Comparison of ENCODE assay signal across 9 mouse cellular contexts in the genomic region with DNA sequence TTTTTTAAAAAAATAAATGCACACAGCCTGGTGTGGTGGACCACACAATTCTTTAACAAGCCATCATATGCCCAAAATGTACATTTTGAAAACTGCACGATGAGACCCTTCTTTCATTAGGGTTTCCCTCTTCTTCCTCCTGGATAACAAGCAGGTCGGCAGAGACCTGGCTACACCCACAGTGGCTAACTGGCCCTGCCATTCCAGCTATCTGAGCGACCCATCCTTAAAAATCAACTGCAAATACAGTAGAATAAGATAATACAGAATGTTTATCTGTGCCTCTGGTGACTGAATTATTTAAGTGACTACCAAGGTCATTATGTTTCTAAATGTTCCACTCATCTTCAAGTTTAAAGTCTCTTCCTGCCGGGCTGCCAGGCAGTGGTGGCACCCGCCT. TPM values are rescaled to one million over a fixed set of nuclear protein-coding genes. Genes with fewer than 3 reads are reported as not detected.
DNase-seq lines count a peak whose midpoint lies in the region; ATAC-seq and TF ChIP-seq lines count a peak whose summit lies in the region.
"Had no signal": no experiment of that assay in that cellular context is flagged by ENCODE, and none has a peak within 500 bp of the region (broad histone marks: within the 10 kb centered on the region; RNA-seq: fewer than 3 reads in every experiment).

No protein-coding gene starts in this region.

- peak overlapping the region; percentile 80 for H3K4me2 ChIP-seq in heart, embryonic 12.5 days
- H3K4me2 ChIP-seq in hindbrain, embryonic 13.5 days, result peak overlapping the region; percentile 71

- H3K79me2 ChIP-seq in macrophage (ENCODE audit: inconsistent target), result peaks cover 58% of the 10 kb centered on the region

- in situ Hi-C loops in ES-E14 (cut with MboI; ENCODE audit: low sequenced_read_pairs in 2 of 2, unreplicated experiment in 2 of 2), result no loop called here

- peak overlapping the region; percentile 96; the same call in 1 of the 2 replicates for H3K9ac ChIP-seq in heart, embryonic 12.5 days
- H3K9ac ChIP-seq in ES-E14 (ENCODE audit: insufficient read depth, low read depth, low read length, poor library complexity, severe bottlenecking), result peak overlapping the region; percentile 96; the same call in 1 of the 2 replicates
- H3K9ac ChIP-seq in hindbrain, embryonic 13.5 days, result peak overlapping the region; percentile 94

- intact Hi-C loops in left cerebral cortex, postnatal 4 days (cut with DNase I), result no loop called here

- no peak for ATAC-seq in heart, embryonic 12.5 days (ENCODE audit: insufficient number of reproducible peaks, low FRiP score)
- ATAC-seq in hindbrain, embryonic 13.5 days (ENCODE audit: low FRiP score), result no peak

- no peak overlapping the region for H3K27ac ChIP-seq in heart, embryonic 12.5 days (ENCODE audit: poor library complexity, severe bottlenecking)
- H3K27ac ChIP-seq in ES-E14 (ENCODE audit: insufficient read depth, low read depth, low read length, poor library complexity, severe bottlenecking) (no peak overlapping the region), macrophage (peak overlapping the region; percentile 24; the same call in 1 of the 2 replicates)
- peak overlapping the region; percentile 98; the same call in 1 of the 2 replicates for H3K27ac ChIP-seq in hindbrain, embryonic 13.5 days

- H3K4me1 ChIP-seq in heart, embryonic 12.5 days (replicated peaks), result peaks cover 52% of the 10 kb centered on the region
- H3K4me1 ChIP-seq in ES-E14 (ENCODE audit: control insufficient read depth in 2 of 2, insufficient read depth in 2 of 2, low read length in 2 of 2, poor library complexity in 1 of 2), result peaks cover 4 to 26% of the 10 kb centered on the region in 2 experiments; a peak in 3 of 4 replicates
- H3K4me1 ChIP-seq in hindbrain, embryonic 13.5 days (replicated peaks), result peaks cover 23% of the 10 kb centered on the region

- H3K9me3 ChIP-seq in heart, embryonic 12.5 days (replicated peaks), result no peaks in the 10 kb centered on the region
- no peaks in the 10 kb centered on the region for H3K9me3 ChIP-seq in ES-E14 (ENCODE audit: control insufficient read depth, insufficient read depth, low read depth, low read length)
- H3K9me3 ChIP-seq in hindbrain, embryonic 13.5 days, result no peaks in the 10 kb centered on the region

- no peaks in the 10 kb centered on the region for H3K27me3 ChIP-seq in heart, embryonic 12.5 days (replicated peaks)
- H3K27me3 ChIP-seq in hindbrain, embryonic 13.5 days, result peaks cover 4% of the 10 kb centered on the region; the same call in 1 of the 2 replicates

- peak overlapping the region; percentile 96 for H3K4me3 ChIP-seq in heart, embryonic 12.5 days
- H3K4me3 ChIP-seq in ES-E14 (ENCODE audit: insufficient read depth in 1 of 2, low read depth in 1 of 2, low read length in 2 of 2, poor library complexity in 1 of 2, severe bottlenecking in 1 of 2), result peak overlapping the region; percentile 66 to 96; a peak in 3 of 4 replicates
- peak overlapping the region; percentile 90 for H3K4me3 ChIP-seq in hindbrain, embryonic 13.5 days
- no peak overlapping the region for H3K4me3 ChIP-seq in macrophage (ENCODE audit: inconsistent target)

- DNase-seq in heart, postnatal 4 days, result no peak
- no peak for DNase-seq in ES-E14 (ENCODE audit: low read depth, low spot score)
- no peak for DNase-seq in embryo, embryonic 10 days (ENCODE audit: low spot score)
- no peak for DNase-seq in left cerebral cortex, postnatal 4 days
- no peak for DNase-seq in frontal cortex, postnatal 10 days (ENCODE audit: low spot score in 2 of 2)
- DNase-seq: gastrocnemius, postnatal 25 days had no signal

- 41% methylated on average over 5 of the region's 5 CpGs for WGBS in heart, embryonic 12.5 days
- WGBS in hindbrain, embryonic 13.5 days, result 46% methylated on average over 5 of the region's 5 CpGs
- WGBS in macrophage (ENCODE audit: missing documents), result 49% methylated on average over 5 of the region's 5 CpGs

- 0 out of 2 replicates have a peak, but pooled peaks cover 2% of the 10 kb centered on the region for H3K36me3 ChIP-seq in heart, embryonic 12.5 days
- H3K36me3 ChIP-seq in ES-E14 (ENCODE audit: control insufficient read depth, insufficient read depth, low read length, poor library complexity, severe bottlenecking), result peaks cover 12% of the 10 kb centered on the region
- 0 out of 2 replicates have a peak, but pooled peaks cover 2% of the 10 kb centered on the region for H3K36me3 ChIP-seq in hindbrain, embryonic 13.5 days
- no peaks in the 10 kb centered on the region for H3K36me3 ChIP-seq in macrophage (ENCODE audit: inconsistent target)

TF ChIP-seq in ES-E14, 5 proteins besides CTCF, POLR2A, EP300 and RAD21:
- TF ChIP-seq MAFK (IDR thresholded peaks at IDR 0.05; ENCODE audit: insufficient read depth, low read depth, low read length), result no peak
- no peak for TF ChIP-seq HCFC1 (IDR thresholded peaks at IDR 0.05; ENCODE audit: borderline replicate concordance, insufficient read depth, low read length)
- TF ChIP-seq ZC3H11A (IDR thresholded peaks at IDR 0.05; ENCODE audit: borderline replicate concordance, low read depth, low read length), result no peak
TF ChIP-seq in ES-E14: peak in this region for 0.

RNA-seq across cellular contexts. Expression of gene Uck2, which starts 2.4 kb away (rescaled TPM):
- polyA plus RNA-seq in heart, embryonic 12.5 days (2016; fragmentation: Nextera tagmentation; extraction: Ambion mirVana), result 68.9 and 75.3 TPM in 2 replicates
- total RNA-seq in heart, postnatal 4 days (2021), result 10 to 100 TPM; 55.0 to 55.7 TPM
- 152 and 158 TPM in 2 replicates for total RNA-seq in ES-E14 (2012; rRNA removed)
- 58.4 and 63.4 TPM in 2 replicates for polyA plus RNA-seq in hindbrain, embryonic 13.5 days (2015; fragmentation: Nextera tagmentation; extraction: Ambion mirVana)
- 10 to 100 TPM in 1 of 26 experiments, 1 to 10 TPM in 17, under 1 TPM in 7, not detected in 1; 0.17 to 10.2 (median 2.5) TPM for total RNA-seq in macrophage (2018; cell fraction: chromatin; rRNA removed)
- 10 to 100 TPM in 8 of 26 experiments, 1 to 10 TPM in 18; 1.2 to 17.5 (median 8.4) TPM for total RNA-seq in macrophage (2018; cell fraction: cytosol; rRNA removed)
- 10 to 100 TPM in 1 of 26 experiments, 1 to 10 TPM in 21, under 1 TPM in 4; 0.63 to 15.0 (median 3.3) TPM for total RNA-seq in macrophage (2018; cell fraction: nucleus; rRNA removed)
- polyA plus RNA-seq in macrophage (2018), result 6.9 to 29.5 TPM (median 19.7 TPM) in 3 replicates
- total RNA-seq in left cerebral cortex, postnatal 4 days (2021), result 10 to 100 TPM; 80.8 to 85.6 TPM

RNA-seq across cellular contexts. Expression of gene Tmco1, which starts 25.4 kb away (rescaled TPM):
- polyA plus RNA-seq in heart, embryonic 12.5 days (2016; fragmentation: Nextera tagmentation; extraction: Ambion mirVana), result 79.7 and 83.1 TPM in 2 replicates
- total RNA-seq in heart, postnatal 4 days (2021), result 10 to 100 TPM; 75.6 to 79.3 TPM
- total RNA-seq in ES-E14 (2012; rRNA removed), result 155 and 156 TPM in 2 replicates
- polyA plus RNA-seq in hindbrain, embryonic 13.5 days (2015; fragmentation: Nextera tagmentation; extraction: Ambion mirVana), result 72.5 and 73.5 TPM in 2 replicates
- 10 to 100 TPM in 7 of 26 experiments, 1 to 10 TPM in 19; 1.5 to 22.6 (median 5.7) TPM for total RNA-seq in macrophage (2018; cell fraction: chromatin; rRNA removed)
- 100 to 1,000 TPM in 5 of 26 experiments, 10 to 100 TPM in 21; 67.3 to 110 (median 83.2) TPM for total RNA-seq in macrophage (2018; cell fraction: cytosol; rRNA removed)
- 10 to 100 TPM in 25 of 26 experiments, 1 to 10 TPM in 1; 7.5 to 62.2 (median 33.7) TPM for total RNA-seq in macrophage (2018; cell fraction: nucleus; rRNA removed)
- polyA plus RNA-seq in macrophage (2018), result 107 to 127 TPM (median 115 TPM) in 3 replicates
- 10 to 100 TPM; 36.1 to 43.9 TPM for total RNA-seq in left cerebral cortex, postnatal 4 days (2021)

Comparison
In these comparisons a context has a peak if more than half of its experiments do, and no peak if none do; other contexts are left out.
1. H3K27ac ChIP-seq: peak in hindbrain, embryonic 13.5 days (single experiment) and macrophage (single experiment); none in heart, embryonic 12.5 days (single experiment) and ES-E14 (single experiment).
2. Peak in every context shown above with its lines, with median percentiles within 50 percentile points of each other: H3K9ac ChIP-seq.